Mouse (Mus musculus): ENCODE measurements at regions not wholly inside any gene's neighbourhood (a gene's known extent, or its start where the extent isn't known, plus 50 kb on each side); places are given as distances from the start of the nearest gene placed in this dataset.

DNA sequence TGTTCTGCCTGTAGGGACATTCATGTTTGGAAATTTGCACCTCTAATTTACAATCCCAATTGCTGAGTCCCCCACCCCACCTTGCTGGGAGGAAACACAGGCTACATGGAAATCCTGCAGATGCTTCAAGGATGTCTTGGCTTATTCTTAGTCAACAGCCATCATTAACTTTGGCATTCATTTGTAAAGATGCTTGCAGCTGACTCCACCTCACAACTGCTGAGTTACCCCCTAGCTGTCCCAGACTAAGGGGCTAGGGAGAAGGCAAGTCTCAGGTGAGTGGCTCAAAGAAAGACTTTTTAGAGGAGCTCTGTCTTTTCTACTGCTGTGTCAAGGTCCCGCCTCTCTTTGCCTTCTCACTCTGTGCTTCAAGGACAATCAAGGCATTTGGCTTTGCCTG lies 160.7 kb upstream of the Arrdc4 start:
- TF ChIP-seq CTCF (IDR thresholded peaks at IDR 0.05 in 2 of 3, conservative IDR thresholded peaks at IDR 0.05 in 1 of 3; ENCODE audit: control insufficient read depth in 1 of 3, insufficient read depth in 1 of 3, low read depth in 2 of 3, low read length in 3 of 3, poor library complexity in 1 of 3, severe bottlenecking in 1 of 3) (no peak), ELF1 (IDR thresholded peaks at IDR 0.05; ENCODE audit: low read depth, low read length) (no peak), CHD2 (IDR thresholded peaks at IDR 0.05; ENCODE audit: low read length) (no peak), SMC3 (IDR thresholded peaks at IDR 0.05; ENCODE audit: low read depth, low read length) (no peak), POLR2AphosphoS2 (IDR thresholded peaks at IDR 0.05; ENCODE audit: low read length) (no peak)
- H3K9me3 ChIP-seq (replicated peaks; ENCODE audit: insufficient read depth, low read length) = no peaks in the 10 kb centered on the region
- no peaks in the 10 kb centered on the region for H3K27me3 ChIP-seq (ENCODE audit: control insufficient read depth in 1 of 2, insufficient read depth in 2 of 2, low read length in 2 of 2)
- no peak overlapping the region for H3K27ac ChIP-seq (ENCODE audit: control insufficient read depth, low read depth, low read length)
- no peak overlapping the region for H3K4me3 ChIP-seq (ENCODE audit: control insufficient read depth in 1 of 2, insufficient read depth in 1 of 2, low read depth in 2 of 2, low read length in 2 of 2)
- no peak overlapping the region for H3K9ac ChIP-seq (ENCODE audit: control insufficient read depth, low read depth, low read length, poor library complexity, severe bottlenecking)
- H3K4me1 ChIP-seq (ENCODE audit: control insufficient read depth in 1 of 2, insufficient read depth in 2 of 2, low read length in 2 of 2) = no peaks in the 10 kb centered on the region
- no peaks in the 10 kb centered on the region for H3K36me3 ChIP-seq (ENCODE audit: control insufficient read depth in 1 of 2, insufficient read depth in 2 of 2, low read length in 2 of 2)
- H3K79me2 ChIP-seq (ENCODE audit: control insufficient read depth, insufficient read depth, low read length, poor library complexity) = no peaks in the 10 kb centered on the region
- DNase-seq (ENCODE audit: low read depth, low spot score) = no peak

GRCm38 (mm10) chr7:68908401-68908834 lies 159.4 kb upstream of the Arrdc4 start:
- Histone ChIP-seq H3K4me3 (ENCODE audit: control insufficient read depth in 1 of 2, insufficient read depth in 1 of 2, low read depth in 2 of 2, low read length in 2 of 2) (no peak overlapping the region), H3K79me2 (ENCODE audit: control insufficient read depth, insufficient read depth, low read length, poor library complexity) (no peaks in the 10 kb centered on the region), H3K9ac (ENCODE audit: control insufficient read depth, low read depth, low read length, poor library complexity, severe bottlenecking) (no peak overlapping the region), H3K27ac (ENCODE audit: control insufficient read depth, low read depth, low read length) (no peak overlapping the region), H3K9me3 (replicated peaks; ENCODE audit: insufficient read depth, low read length) (no peaks in the 10 kb centered on the region), H3K36me3 (ENCODE audit: control insufficient read depth in 1 of 2, insufficient read depth in 2 of 2, low read length in 2 of 2) (no peaks in the 10 kb centered on the region), H3K27me3 (ENCODE audit: control insufficient read depth in 1 of 2, insufficient read depth in 2 of 2, low read length in 2 of 2) (no peaks in the 10 kb centered on the region), H3K4me1 (ENCODE audit: control insufficient read depth in 1 of 2, insufficient read depth in 2 of 2, low read length in 2 of 2) (no peaks in the 10 kb centered on the region)
- TF ChIP-seq MEF2A (IDR thresholded peaks at IDR 0.05; ENCODE audit: extremely low read depth, insufficient replicate concordance, low read depth, low read length, poor library complexity, severe bottlenecking) (no peak), ETS1 (IDR thresholded peaks at IDR 0.05; ENCODE audit: low read depth, low read length) (no peak), ELF1 (IDR thresholded peaks at IDR 0.05; ENCODE audit: low read depth, low read length) (no peak), MAZ (IDR thresholded peaks at IDR 0.05; ENCODE audit: low read depth, low read length) (no peak), CHD2 (IDR thresholded peaks at IDR 0.05; ENCODE audit: low read length) (no peak), GABPA (IDR thresholded peaks at IDR 0.05; ENCODE audit: low read depth, low read length) (no peak), NELFE (IDR thresholded peaks at IDR 0.05; ENCODE audit: low read depth, low read length) (no peak), E2F4 (IDR thresholded peaks at IDR 0.05; ENCODE audit: borderline replicate concordance, low read depth, low read length) (no peak), MAX (IDR thresholded peaks at IDR 0.05; ENCODE audit: low read length) (no peak), POLR2A (IDR thresholded peaks at IDR 0.05; ENCODE audit: control insufficient read depth in 1 of 2, insufficient read depth in 1 of 2, low read depth in 1 of 2, low read length in 2 of 2, poor library complexity in 1 of 2) (no peak), EP300 (IDR thresholded peaks at IDR 0.05; ENCODE audit: low read depth in 1 of 2, low read length in 2 of 2) (no peak), MXI1 (IDR thresholded peaks at IDR 0.05; ENCODE audit: low read depth, low read length) (no peak), ZC3H11A (IDR thresholded peaks at IDR 0.05; ENCODE audit: low read depth, low read length) (no peak)
- DNase-seq (ENCODE audit: low read depth, low spot score) = no peak

GRCm38 (mm10) chr7:68907867-68908266 lies 158.8 kb upstream of the Arrdc4 start:
- no peak overlapping the region for H3K4me3 ChIP-seq (ENCODE audit: control insufficient read depth in 1 of 2, insufficient read depth in 1 of 2, low read depth in 2 of 2, low read length in 2 of 2)
- no peaks in the 10 kb centered on the region for H3K9me3 ChIP-seq (replicated peaks; ENCODE audit: insufficient read depth, low read length)
- no peak overlapping the region for H3K9ac ChIP-seq (ENCODE audit: control insufficient read depth, low read depth, low read length, poor library complexity, severe bottlenecking)
- no peaks in the 10 kb centered on the region for H3K4me1 ChIP-seq (ENCODE audit: control insufficient read depth in 1 of 2, insufficient read depth in 2 of 2, low read length in 2 of 2)
- H3K36me3 ChIP-seq (ENCODE audit: control insufficient read depth in 1 of 2, insufficient read depth in 2 of 2, low read length in 2 of 2) = no peaks in the 10 kb centered on the region
- no peak for DNase-seq (ENCODE audit: low read depth, low spot score)
- no peak overlapping the region for H3K27ac ChIP-seq (ENCODE audit: control insufficient read depth, low read depth, low read length)
- no peaks in the 10 kb centered on the region for H3K27me3 ChIP-seq (ENCODE audit: control insufficient read depth in 1 of 2, insufficient read depth in 2 of 2, low read length in 2 of 2)
- TF ChIP-seq NELFE (IDR thresholded peaks at IDR 0.05; ENCODE audit: low read depth, low read length) (no peak), POLR2A (IDR thresholded peaks at IDR 0.05; ENCODE audit: control insufficient read depth in 1 of 2, insufficient read depth in 1 of 2, low read depth in 1 of 2, low read length in 2 of 2, poor library complexity in 1 of 2) (no peak), POLR2AphosphoS5 (IDR thresholded peaks at IDR 0.05; ENCODE audit: borderline replicate concordance, low read depth, low read length) (no peak), TAL1 (IDR thresholded peaks at IDR 0.05; ENCODE audit: low read length) (no peak), ZNF384 (IDR thresholded peaks at IDR 0.05; ENCODE audit: low read depth, low read length) (no peak)
- no peaks in the 10 kb centered on the region for H3K79me2 ChIP-seq (ENCODE audit: control insufficient read depth, insufficient read depth, low read length, poor library complexity)

All from MEL (cell line).